Mouse (Mus musculus) midbrain, embryonic 16.5 days (tissue): ENCODE measurements around the gene Gm10577. TPM values are rescaled to one million over a fixed set of nuclear protein-coding genes. Genes with fewer than 3 reads are reported as not detected.
A peak's percentile ranks its signal among the peaks of the same experiment; 100 is the strongest.

Source experiments
- ATAC-seq: fragments of 200-750 bp; cut with Nextera tagmentation; 2 replicates; pipeline ENCODE4 v1.8.0; 2017; ENCODE audit warnings: moderate TSS enrichment
- H3K27ac ChIP-seq: fragments of 300-500 bp; sonication (generic); 2 replicates; pipeline ENCODE4 v1.5.1; 2014; ENCODE audit warnings: mild to moderate bottlenecking, low read length, mixed read lengths
- H3K27me3 ChIP-seq: fragments of 300-500 bp; sonication (generic); 2 replicates; pipeline ENCODE4 v1.6.1; 2014; ENCODE audit warnings: low read depth, low read length, mixed read lengths; ENCODE audit not compliant: control insufficient read depth, insufficient read depth
- H3K36me3 ChIP-seq: fragments of 300-500 bp; sonication (generic); 2 replicates; pipeline ENCODE4 v1.6.1; 2014; ENCODE audit warnings: mild to moderate bottlenecking, low read length, moderate library complexity, mixed read lengths; ENCODE audit not compliant: control insufficient read depth, insufficient read depth
- H3K4me1 ChIP-seq: fragments of 300-500 bp; sonication (generic); 2 replicates; pipeline ENCODE4 v1.6.1; 2014; ENCODE audit warnings: mild to moderate bottlenecking, low read length, mixed read lengths; ENCODE audit not compliant: control insufficient read depth, insufficient read depth
- H3K4me2 ChIP-seq: fragments of 300-500 bp; sonication (generic); 2 replicates; pipeline ENCODE4 v1.6.1; 2014; ENCODE audit warnings: mild to moderate bottlenecking, low read length, mixed read lengths
- H3K4me3 ChIP-seq: fragments of 300-500 bp; sonication (generic); 2 replicates; pipeline ENCODE4 v1.5.1; 2014; ENCODE audit warnings: low read depth, mild to moderate bottlenecking, low read length, moderate library complexity, mixed read lengths
- H3K9ac ChIP-seq: fragments of 300-500 bp; sonication (generic); 2 replicates; pipeline ENCODE4 v1.6.1; 2014; ENCODE audit warnings: low read depth, low read length, mixed read lengths
- H3K9me3 ChIP-seq: fragments of 300-500 bp; sonication (generic); replicated peaks from 2 replicates; pipeline ENCODE4 v1.6.1; 2014; ENCODE audit warnings: mild to moderate bottlenecking, low read length, mixed read lengths; ENCODE audit not compliant: control insufficient read depth, poor library complexity, severe bottlenecking
- WGBS: fragments of 180-500 bp; shearing (Covaris S2); extraction: QIAGEN DNeasy Blood & Tissue Kit; methylation state at CpG from one replicate; pipeline ENCODE4 v1.1.7; 2014; 5-methylcytosine and 5-hydroxymethylcytosine counted together
- polyA plus RNA-seq: library from polyadenylated mRNA; unstranded; fragments of >200 nt; fragmentation: Nextera tagmentation; extraction: Ambion mirVana; gene quantifications from 2 replicates; pipeline ENCODE4 v1.2.1, GENCODE M21; 2015

Gene Gm10577
- polyA plus RNA-seq, 1 experiment from 2014 or later, result not detected

- Histone ChIP-seq H3K36me3 (peaks cover 10% of the 10 kb centered on the region; the same call in 1 of the 2 replicates), H3K4me1 (peaks cover 7% of the 10 kb centered on the region), H3K9me3 (no peaks in the 10 kb centered on the region), H3K9ac (no peak overlapping the region), H3K27me3 (no peaks in the 10 kb centered on the region), H3K4me2 (no peak overlapping the region), H3K27ac (peak overlapping the region; percentile 61), H3K4me3 (no peak overlapping the region)
- 48% methylated on average over 8 of the region's 8 CpGs for WGBS
- peak; percentile 43; the same call in 1 of the 2 replicates for ATAC-seq
Measured at GRCm38 (mm10) chr4:100988231-100988799, 32.2 kb downstream of the Gm10577 start.

GRCm38 (mm10) chr4:100987187-100987586 lies 33.3 kb downstream of the Gm10577 start:
- ATAC-seq, result no peak
- H3K27me3 ChIP-seq, result no peaks in the 10 kb centered on the region
- H3K27ac ChIP-seq, result no peak overlapping the region
- no peak overlapping the region for H3K4me3 ChIP-seq
- H3K4me2 ChIP-seq, result no peak overlapping the region
- H3K9me3 ChIP-seq, result no peaks in the 10 kb centered on the region
- peaks cover 3% of the 10 kb centered on the region for H3K4me1 ChIP-seq
- H3K9ac ChIP-seq, result no peak overlapping the region
- 85% methylated on average over 1 of the region's 1 CpGs for WGBS
- H3K36me3 ChIP-seq, result peaks cover 10% of the 10 kb centered on the region; the same call in 1 of the 2 replicates

- no peaks in the 10 kb centered on the region for H3K9me3 ChIP-seq
- no peaks in the 10 kb centered on the region for H3K27me3 ChIP-seq
- 91% methylated on average over 7 of the region's 7 CpGs for WGBS
- H3K9ac ChIP-seq, result no peak overlapping the region
- H3K4me1 ChIP-seq, result peaks cover 15% of the 10 kb centered on the region
- no peak overlapping the region for H3K4me2 ChIP-seq
- H3K27ac ChIP-seq, result no peak overlapping the region
- H3K4me3 ChIP-seq, result no peak overlapping the region
- no peak for ATAC-seq
- H3K36me3 ChIP-seq, result peaks cover 2% of the 10 kb centered on the region; the same call in 1 of the 2 replicates
Measured at GRCm38 (mm10) chr4:100977522-100977921, 43.0 kb downstream of the Gm10577 start.

- Histone ChIP-seq H3K4me1 (peaks cover 9% of the 10 kb centered on the region), H3K36me3 (peaks cover 7% of the 10 kb centered on the region), H3K9ac (no peak overlapping the region), H3K27ac (peak overlapping the region; percentile 51), H3K4me3 (no peak overlapping the region), H3K4me2 (no peak overlapping the region), H3K9me3 (no peaks in the 10 kb centered on the region), H3K27me3 (no peaks in the 10 kb centered on the region)
- 24% methylated on average over 14 of the region's 14 CpGs for WGBS
- ATAC-seq, result peak; percentile 62
Measured at GRCm38 (mm10) chr4:100974455-100975035, 46.0 kb downstream of the Gm10577 start.

- no peak overlapping the region for H3K4me3 ChIP-seq
- peaks cover 13% of the 10 kb centered on the region for H3K36me3 ChIP-seq
- peak overlapping the region; percentile 51 for H3K27ac ChIP-seq
- WGBS, result 14% methylated on average over 16 of the region's 16 CpGs
- ATAC-seq, result peak; percentile 92
- H3K9ac ChIP-seq, result no peak overlapping the region
- H3K27me3 ChIP-seq, result no peaks in the 10 kb centered on the region
- H3K9me3 ChIP-seq, result no peaks in the 10 kb centered on the region
- peaks cover 9% of the 10 kb centered on the region for H3K4me1 ChIP-seq
- no peak overlapping the region for H3K4me2 ChIP-seq
Measured at GRCm38 (mm10) chr4:100973641-100974454, 46.6 kb downstream of the Gm10577 start.

Other genes starting within 250 kb of the Gm10577 start
- 30.8 and 31.1 TPM in 2 replicates for gene Cachd1, start 244.0 kb downstream of the Gm10577 start, polyA plus RNA-seq
- gene Raver2, start 48.3 kb upstream of the Gm10577 start, polyA plus RNA-seq, result 4.3 and 4.6 TPM in 2 replicates
- 74.9 and 85.3 TPM in 2 replicates for gene Jak1, start 244.6 kb upstream of the Gm10577 start, polyA plus RNA-seq